Mouse (Mus musculus): ENCODE data around the gene B3galt1. TPM values are rescaled to one million over a fixed set of nuclear protein-coding genes. Genes with fewer than 3 reads are reported as not detected.

The B3galt1 gene
- polyA plus RNA-seq, 1 experiment from 2014 or later: 2.7 TPM

GRCm38 (mm10) chr2:67859004-67859403 lies 293.3 kb downstream of the B3galt1 start:
- Histone ChIP-seq H3K27ac (no peak overlapping the region), H3K27me3 (no peaks in the 10 kb centered on the region), H3K36me3 (no peaks in the 10 kb centered on the region), H3K9me3 (no peaks in the 10 kb centered on the region), H3K4me3 (no peak overlapping the region), H3K9ac (no peak overlapping the region), H3K4me2 (no peak overlapping the region), H3K4me1 (no peaks in the 10 kb centered on the region)
- 86% methylated on average over 2 of the region's 2 CpGs for WGBS
- ATAC-seq (ENCODE audit: borderline replicate concordance, extremely low read depth, low FRiP score, low TSS enrichment): no peak

- no peak overlapping the region for H3K4me2 ChIP-seq
- no peak overlapping the region for H3K27ac ChIP-seq
- 60% methylated on average over 3 of the region's 3 CpGs for WGBS
- no peaks in the 10 kb centered on the region for H3K4me1 ChIP-seq
- H3K9ac ChIP-seq: no peak overlapping the region
- no peaks in the 10 kb centered on the region for H3K27me3 ChIP-seq
- no peak for ATAC-seq (ENCODE audit: borderline replicate concordance, extremely low read depth, low FRiP score, low TSS enrichment)
- H3K9me3 ChIP-seq: no peaks in the 10 kb centered on the region
- no peak overlapping the region for H3K4me3 ChIP-seq
- no peaks in the 10 kb centered on the region for H3K36me3 ChIP-seq
Observed at GRCm38 (mm10) chr2:67873368-67873767, 307.7 kb downstream of the B3galt1 start.

GRCm38 (mm10) chr2:67879836-67880235 lies 314.2 kb downstream of the B3galt1 start:
- Histone ChIP-seq H3K27ac (no peak overlapping the region), H3K4me2 (no peak overlapping the region), H3K27me3 (no peaks in the 10 kb centered on the region), H3K36me3 (no peaks in the 10 kb centered on the region), H3K4me3 (no peak overlapping the region), H3K9ac (no peak overlapping the region), H3K4me1 (no peaks in the 10 kb centered on the region), H3K9me3 (no peaks in the 10 kb centered on the region)
- WGBS: 69% methylated on average over 3 of the region's 3 CpGs
- no peak for ATAC-seq (ENCODE audit: borderline replicate concordance, extremely low read depth, low FRiP score, low TSS enrichment)

- H3K9me3 ChIP-seq: no peaks in the 10 kb centered on the region
- H3K36me3 ChIP-seq: no peaks in the 10 kb centered on the region
- no peak overlapping the region for H3K9ac ChIP-seq
- no peaks in the 10 kb centered on the region for H3K4me1 ChIP-seq
- no peak overlapping the region for H3K4me3 ChIP-seq
- no peaks in the 10 kb centered on the region for H3K27me3 ChIP-seq
- no peak overlapping the region for H3K4me2 ChIP-seq
- no peak for ATAC-seq (ENCODE audit: borderline replicate concordance, extremely low read depth, low FRiP score, low TSS enrichment)
- H3K27ac ChIP-seq: no peak overlapping the region
- 62% methylated on average over 1 of the region's 1 CpGs for WGBS
Observed at GRCm38 (mm10) chr2:67881713-67882281, 316.1 kb downstream of the B3galt1 start.

GRCm38 (mm10) chr2:67897956-67898689 lies 332.5 kb downstream of the B3galt1 start:
- no peak for ATAC-seq (ENCODE audit: borderline replicate concordance, extremely low read depth, low FRiP score, low TSS enrichment)
- WGBS: 60% methylated on average over 2 of the region's 2 CpGs
- Histone ChIP-seq H3K27me3 (no peaks in the 10 kb centered on the region), H3K36me3 (no peaks in the 10 kb centered on the region), H3K9ac (no peak overlapping the region), H3K9me3 (no peaks in the 10 kb centered on the region), H3K4me3 (no peak overlapping the region), H3K4me1 (no peaks in the 10 kb centered on the region), H3K4me2 (no peak overlapping the region), H3K27ac (no peak overlapping the region)

GRCm38 (mm10) chr2:67901574-67901973 lies 335.9 kb downstream of the B3galt1 start:
- H3K9me3 ChIP-seq: no peaks in the 10 kb centered on the region
- ATAC-seq (ENCODE audit: borderline replicate concordance, extremely low read depth, low FRiP score, low TSS enrichment): no peak
- no peaks in the 10 kb centered on the region for H3K27me3 ChIP-seq
- no peak overlapping the region for H3K4me3 ChIP-seq
- no peak overlapping the region for H3K4me2 ChIP-seq
- H3K4me1 ChIP-seq: no peaks in the 10 kb centered on the region
- H3K27ac ChIP-seq: no peak overlapping the region
- H3K36me3 ChIP-seq: no peaks in the 10 kb centered on the region
- H3K9ac ChIP-seq: no peak overlapping the region
- WGBS: 88% methylated on average over 6 of the region's 6 CpGs

GRCm38 (mm10) chr2:67902651-67903292 lies 337.1 kb downstream of the B3galt1 start:
- no peaks in the 10 kb centered on the region for H3K27me3 ChIP-seq
- no peak overlapping the region for H3K4me3 ChIP-seq
- ATAC-seq (ENCODE audit: borderline replicate concordance, extremely low read depth, low FRiP score, low TSS enrichment): no peak
- no peak overlapping the region for H3K9ac ChIP-seq
- H3K36me3 ChIP-seq: no peaks in the 10 kb centered on the region
- no peak overlapping the region for H3K27ac ChIP-seq
- H3K4me1 ChIP-seq: no peaks in the 10 kb centered on the region
- H3K9me3 ChIP-seq: no peaks in the 10 kb centered on the region
- no peak overlapping the region for H3K4me2 ChIP-seq
- 82% methylated on average over 8 of the region's 8 CpGs for WGBS

GRCm38 (mm10) chr2:67903769-67904168 lies 338.1 kb downstream of the B3galt1 start:
- 79% methylated on average over 1 of the region's 1 CpGs for WGBS
- no peak overlapping the region for H3K4me3 ChIP-seq
- no peak overlapping the region for H3K27ac ChIP-seq

GRCm38 (mm10) chr2:67931994-67932393 lies 366.3 kb downstream of the B3galt1 start:
- H3K36me3 ChIP-seq: no peaks in the 10 kb centered on the region
- ATAC-seq (ENCODE audit: borderline replicate concordance, extremely low read depth, low FRiP score, low TSS enrichment): no peak
- no peaks in the 10 kb centered on the region for H3K9me3 ChIP-seq
- 71% methylated on average over 3 of the region's 3 CpGs for WGBS
- H3K9ac ChIP-seq: no peak overlapping the region
- no peak overlapping the region for H3K27ac ChIP-seq
- H3K4me2 ChIP-seq: no peak overlapping the region
- no peaks in the 10 kb centered on the region for H3K27me3 ChIP-seq
- no peaks in the 10 kb centered on the region for H3K4me1 ChIP-seq
- no peak overlapping the region for H3K4me3 ChIP-seq

More at GRCm38 (mm10) chr2:67903769-67904168, 338.1 kb downstream of the B3galt1 start:
- Histone ChIP-seq H3K4me1 (no peaks in the 10 kb centered on the region), H3K4me2 (no peak overlapping the region), H3K36me3 (no peaks in the 10 kb centered on the region), H3K9ac (no peak overlapping the region), H3K9me3 (no peaks in the 10 kb centered on the region), H3K27me3 (no peaks in the 10 kb centered on the region)
- no peak for ATAC-seq (ENCODE audit: borderline replicate concordance, extremely low read depth, low FRiP score, low TSS enrichment)

GRCm38 (mm10) chr2:67948408-67948807 lies 382.7 kb downstream of the B3galt1 start:
- no peak for ATAC-seq (ENCODE audit: borderline replicate concordance, extremely low read depth, low FRiP score, low TSS enrichment)

GRCm38 (mm10) chr2:67956182-67956581 lies 390.5 kb downstream of the B3galt1 start:
- Histone ChIP-seq H3K27ac (no peak overlapping the region), H3K4me1 (no peaks in the 10 kb centered on the region), H3K4me2 (no peak overlapping the region), H3K9ac (no peak overlapping the region), H3K27me3 (no peaks in the 10 kb centered on the region), H3K9me3 (no peaks in the 10 kb centered on the region), H3K4me3 (no peak overlapping the region), H3K36me3 (no peaks in the 10 kb centered on the region)
- 87% methylated on average over 4 of the region's 4 CpGs for WGBS
- ATAC-seq (ENCODE audit: borderline replicate concordance, extremely low read depth, low FRiP score, low TSS enrichment): no peak

More at GRCm38 (mm10) chr2:67948408-67948807, 382.7 kb downstream of the B3galt1 start:
- Histone ChIP-seq H3K9ac (no peak overlapping the region), H3K9me3 (no peaks in the 10 kb centered on the region), H3K36me3 (no peaks in the 10 kb centered on the region), H3K27ac (no peak overlapping the region), H3K27me3 (no peaks in the 10 kb centered on the region), H3K4me2 (no peak overlapping the region), H3K4me1 (no peaks in the 10 kb centered on the region), H3K4me3 (no peak overlapping the region)
- WGBS: 63% methylated on average over 3 of the region's 3 CpGs

- no peak overlapping the region for H3K27ac ChIP-seq
- no peaks in the 10 kb centered on the region for H3K4me1 ChIP-seq
- H3K36me3 ChIP-seq: no peaks in the 10 kb centered on the region
- no peaks in the 10 kb centered on the region for H3K9me3 ChIP-seq
- no peaks in the 10 kb centered on the region for H3K27me3 ChIP-seq
- H3K4me2 ChIP-seq: no peak overlapping the region
- no peak overlapping the region for H3K9ac ChIP-seq
- no peak overlapping the region for H3K4me3 ChIP-seq
- no peak for ATAC-seq (ENCODE audit: borderline replicate concordance, extremely low read depth, low FRiP score, low TSS enrichment)
- WGBS: 68% methylated on average over 2 of the region's 2 CpGs
Observed at GRCm38 (mm10) chr2:67957561-67957960, 391.9 kb downstream of the B3galt1 start.

Measured in lung, embryonic 15.5 days (tissue).